ENCODE assay signal across 24 mouse cellular contexts in the genomic region with DNA sequence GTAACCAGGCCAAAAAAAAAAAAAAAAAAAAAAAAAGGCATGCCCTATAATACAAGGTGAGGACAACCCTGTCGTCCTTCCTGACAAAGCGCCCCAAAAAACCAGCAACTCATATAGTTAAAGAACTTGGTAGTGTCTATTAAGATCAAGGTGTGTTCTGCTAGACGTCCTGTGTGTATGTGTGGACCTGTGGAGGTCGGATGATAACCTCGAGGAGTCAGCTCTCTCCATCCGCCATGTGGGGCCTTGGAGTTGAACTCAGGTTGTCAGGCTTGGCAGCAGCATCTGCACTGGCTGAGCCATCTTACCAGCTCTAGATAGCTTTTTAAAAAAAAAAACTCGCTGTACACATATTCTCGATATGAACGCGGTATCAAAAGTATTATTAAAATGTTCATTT. TPM values are rescaled to one million over a fixed set of nuclear protein-coding genes. Genes with fewer than 3 reads are reported as not detected.
DNase-seq lines count a peak whose midpoint lies in the region; ATAC-seq and TF ChIP-seq lines count a peak whose summit lies in the region.
"Had no signal": no experiment of that assay in that cellular context is flagged by ENCODE, and none has a peak within 500 bp of the region (broad histone marks: within the 10 kb centered on the region; RNA-seq: fewer than 3 reads in every experiment).

No protein-coding gene starts in this region.

- no peak overlapping the region for H3K9ac ChIP-seq in forebrain, embryonic 14.5 days (ENCODE audit: low read length)
- no peak overlapping the region for H3K9ac ChIP-seq in forebrain, postnatal 0 days
- H3K9ac ChIP-seq in hindbrain, embryonic 15.5 days = no peak overlapping the region
- no peak overlapping the region for H3K9ac ChIP-seq in hindbrain, postnatal 0 days (replicated peaks; ENCODE audit: low read length)
- no peak overlapping the region for H3K9ac ChIP-seq in midbrain, embryonic 14.5 days (replicated peaks; ENCODE audit: low read length)
- no peak overlapping the region for H3K9ac ChIP-seq in midbrain, embryonic 16.5 days (ENCODE audit: low read depth, low read length)
- H3K9ac ChIP-seq: heart, embryonic 15.5 days; liver, embryonic 13.5 days; midbrain, embryonic 15.5 days had no signal

- no peaks in the 10 kb centered on the region for H3K9me3 ChIP-seq in forebrain, embryonic 14.5 days (replicated peaks; ENCODE audit: control insufficient read depth, low read length)
- no peaks in the 10 kb centered on the region for H3K9me3 ChIP-seq in forebrain, postnatal 0 days (ENCODE audit: low read length)
- no peaks in the 10 kb centered on the region for H3K9me3 ChIP-seq in hindbrain, embryonic 15.5 days
- no peaks in the 10 kb centered on the region for H3K9me3 ChIP-seq in hindbrain, postnatal 0 days (ENCODE audit: low read length)
- no peaks in the 10 kb centered on the region for H3K9me3 ChIP-seq in midbrain, embryonic 14.5 days (ENCODE audit: control insufficient read depth, low read length)
- H3K9me3 ChIP-seq in midbrain, embryonic 16.5 days (replicated peaks; ENCODE audit: control insufficient read depth, low read length, poor library complexity, severe bottlenecking) = no peaks in the 10 kb centered on the region
- H3K9me3 ChIP-seq: heart, embryonic 15.5 days; limb, embryonic 12.5 days; liver, embryonic 13.5 days; midbrain, embryonic 15.5 days had no signal

- no peak overlapping the region for H3K4me3 ChIP-seq in forebrain, embryonic 14.5 days (ENCODE audit: low read depth, low read length)
- H3K4me3 ChIP-seq in forebrain, postnatal 0 days (ENCODE audit: low read depth, low read length) = no peak overlapping the region
- no peak overlapping the region for H3K4me3 ChIP-seq in hindbrain, embryonic 15.5 days
- no peak overlapping the region for H3K4me3 ChIP-seq in hindbrain, postnatal 0 days (ENCODE audit: low read length)
- H3K4me3 ChIP-seq in midbrain, embryonic 14.5 days (replicated peaks; ENCODE audit: low read depth, low read length) = no peak overlapping the region
- no peak overlapping the region for H3K4me3 ChIP-seq in midbrain, embryonic 16.5 days (ENCODE audit: low read depth, low read length)

- no peaks in the 10 kb centered on the region for H3K27me3 ChIP-seq in forebrain, embryonic 14.5 days (replicated peaks; ENCODE audit: control insufficient read depth, insufficient read depth, low read length)
- no peaks in the 10 kb centered on the region for H3K27me3 ChIP-seq in forebrain, postnatal 0 days (ENCODE audit: insufficient read depth, low read length)
- no peaks in the 10 kb centered on the region for H3K27me3 ChIP-seq in hindbrain, embryonic 15.5 days
- H3K27me3 ChIP-seq in hindbrain, postnatal 0 days (ENCODE audit: insufficient read depth, low read length) = no peaks in the 10 kb centered on the region
- no peaks in the 10 kb centered on the region for H3K27me3 ChIP-seq in midbrain, embryonic 14.5 days (ENCODE audit: control insufficient read depth, insufficient read depth, low read length)
- H3K27me3 ChIP-seq in midbrain, embryonic 16.5 days (ENCODE audit: control insufficient read depth, insufficient read depth, low read depth, low read length) = no peaks in the 10 kb centered on the region
- H3K27me3 ChIP-seq: limb, embryonic 12.5 days; liver, embryonic 13.5 days; midbrain, embryonic 15.5 days had no signal

- WGBS in forebrain, embryonic 14.5 days = 89% methylated on average over 10 of the region's 10 CpGs
- 88% methylated on average over 10 of the region's 10 CpGs for WGBS in forebrain, postnatal 0 days
- WGBS in hindbrain, embryonic 15.5 days = 94% methylated on average over 10 of the region's 10 CpGs
- WGBS in hindbrain, postnatal 0 days = 94% methylated on average over 10 of the region's 10 CpGs
- WGBS in midbrain, embryonic 14.5 days = 92% methylated on average over 10 of the region's 10 CpGs
- WGBS in midbrain, embryonic 16.5 days = 91% methylated on average over 10 of the region's 10 CpGs

- H3K4me1 ChIP-seq in forebrain, embryonic 14.5 days (ENCODE audit: control insufficient read depth, insufficient read depth, low read length) = peaks cover 8% of the 10 kb centered on the region
- no peaks in the 10 kb centered on the region; the same call in 1 of the 2 replicates for H3K4me1 ChIP-seq in forebrain, postnatal 0 days (ENCODE audit: insufficient read depth)
- H3K4me1 ChIP-seq in hindbrain, embryonic 15.5 days (replicated peaks) = peaks cover 26% of the 10 kb centered on the region
- peaks cover 8% of the 10 kb centered on the region; the same call in 1 of the 2 replicates for H3K4me1 ChIP-seq in hindbrain, postnatal 0 days (ENCODE audit: insufficient read depth, low read length)
- peaks cover 17% of the 10 kb centered on the region for H3K4me1 ChIP-seq in midbrain, embryonic 14.5 days (ENCODE audit: control insufficient read depth, insufficient read depth, low read length)
- peaks cover 16% of the 10 kb centered on the region for H3K4me1 ChIP-seq in midbrain, embryonic 16.5 days (ENCODE audit: control insufficient read depth, insufficient read depth, low read length)

- no peaks in the 10 kb centered on the region for H3K36me3 ChIP-seq in forebrain, embryonic 14.5 days (ENCODE audit: control insufficient read depth, insufficient read depth, low read length)
- no peaks in the 10 kb centered on the region for H3K36me3 ChIP-seq in forebrain, postnatal 0 days (ENCODE audit: insufficient read depth)
- no peaks in the 10 kb centered on the region for H3K36me3 ChIP-seq in hindbrain, embryonic 15.5 days
- H3K36me3 ChIP-seq in hindbrain, postnatal 0 days (ENCODE audit: insufficient read depth, low read length) = no peaks in the 10 kb centered on the region
- H3K36me3 ChIP-seq in midbrain, embryonic 14.5 days (ENCODE audit: control insufficient read depth, insufficient read depth, low read length) = no peaks in the 10 kb centered on the region
- H3K36me3 ChIP-seq in midbrain, embryonic 16.5 days (ENCODE audit: control insufficient read depth, insufficient read depth, low read length) = no peaks in the 10 kb centered on the region
- H3K36me3 ChIP-seq: heart, embryonic 15.5 days; liver, embryonic 13.5 days; midbrain, embryonic 15.5 days had no signal

- no peak overlapping the region for H3K27ac ChIP-seq in forebrain, embryonic 14.5 days (ENCODE audit: low read depth, low read length)
- H3K27ac ChIP-seq in forebrain, postnatal 0 days (ENCODE audit: low read depth, low read length) = no peak overlapping the region
- no peak overlapping the region for H3K27ac ChIP-seq in hindbrain, embryonic 15.5 days (replicated peaks)
- H3K27ac ChIP-seq in hindbrain, postnatal 0 days = no peak overlapping the region
- H3K27ac ChIP-seq in midbrain, embryonic 14.5 days (replicated peaks; ENCODE audit: low read depth, low read length) = no peak overlapping the region
- no peak overlapping the region for H3K27ac ChIP-seq in midbrain, embryonic 16.5 days (ENCODE audit: low read length)
- H3K27ac ChIP-seq: heart, embryonic 15.5 days; limb, embryonic 12.5 days; liver, embryonic 13.5 days; midbrain, embryonic 15.5 days had no signal

- intact Hi-C loops in heart, postnatal 36 days (cut with DNase I) = no loop called here

- DNase-seq in forebrain, embryonic 14.5 days (ENCODE audit: low spot score) = no peak
- no peak for DNase-seq in forebrain, postnatal 0 days
- DNase-seq in hindbrain, postnatal 0 days (ENCODE audit: low spot score) = no peak
- DNase-seq in midbrain, embryonic 14.5 days = no peak
- DNase-seq in adrenal gland, postnatal 14 days = no peak
- DNase-seq in heart, postnatal 36 days = no peak
- DNase-seq: cerebellum, adult 2 months; cerebellum, postnatal 14 days; gastrocnemius, postnatal 10 days; kidney, adult 9 months; kidney, postnatal 10 days; layer of hippocampus, adult 9-11 months; lung, adult 2 months; lung, postnatal 10 days; right cerebral cortex, postnatal 25 days; thymus, adult 18-20 months; thymus, postnatal 25 days had no signal

- no peak for ATAC-seq in forebrain, embryonic 14.5 days
- ATAC-seq in forebrain, postnatal 0 days = no peak
- ATAC-seq in hindbrain, embryonic 15.5 days (ENCODE audit: low FRiP score, low read depth) = no peak
- no peak for ATAC-seq in hindbrain, postnatal 0 days
- ATAC-seq in midbrain, embryonic 14.5 days (ENCODE audit: low FRiP score, low TSS enrichment) = no peak
- no peak for ATAC-seq in midbrain, embryonic 16.5 days
- ATAC-seq: inflammation-experienced regulatory T-cells, adult 6 months; midbrain, embryonic 15.5 days had no signal

- no peak for TF ChIP-seq CTCF in forebrain, postnatal 0 days (IDR thresholded peaks at IDR 0.05; ENCODE audit: low read depth)
- no peak for TF ChIP-seq CTCF in hindbrain, postnatal 0 days (IDR thresholded peaks at IDR 0.05; ENCODE audit: low read depth)

- peak overlapping the region; percentile 97; the same call in 1 of the 2 replicates for H3K4me2 ChIP-seq in forebrain, embryonic 14.5 days (ENCODE audit: low read length)
- no peak overlapping the region for H3K4me2 ChIP-seq in forebrain, postnatal 0 days (ENCODE audit: low read depth)
- H3K4me2 ChIP-seq in hindbrain, embryonic 15.5 days = peak overlapping the region; percentile 87
- H3K4me2 ChIP-seq in hindbrain, postnatal 0 days (ENCODE audit: low read depth, low read length) = no peak overlapping the region
- H3K4me2 ChIP-seq in midbrain, embryonic 14.5 days (ENCODE audit: low read length) = peak overlapping the region; percentile 95; the same call in 1 of the 2 replicates
- no peak overlapping the region for H3K4me2 ChIP-seq in midbrain, embryonic 16.5 days (ENCODE audit: low read length)

RNA-seq across cellular contexts. Expression of a gene that starts 2.4 kb away (rescaled TPM):
- 4.2 and 4.4 TPM in 2 replicates for polyA plus RNA-seq in forebrain, embryonic 14.5 days (2014; fragmentation: Nextera tagmentation; extraction: Ambion mirVana)
- 3.9 and 6.0 TPM in 2 replicates for total RNA-seq in forebrain, postnatal 0 days (2014; rRNA removed)
- polyA plus RNA-seq in forebrain, postnatal 0 days (2015; fragmentation: Nextera tagmentation; extraction: Ambion mirVana) = 0.96 and 2.1 TPM in 2 replicates
- 4.2 and 4.3 TPM in 2 replicates for polyA plus RNA-seq in hindbrain, embryonic 15.5 days (2015; fragmentation: Nextera tagmentation; extraction: Ambion mirVana)
- total RNA-seq in hindbrain, postnatal 0 days (2014; rRNA removed) = 2.9 and 5.0 TPM in 2 replicates
- 3.1 and 3.2 TPM in 2 replicates for polyA plus RNA-seq in hindbrain, postnatal 0 days (2015; fragmentation: Nextera tagmentation; extraction: Ambion mirVana)
- polyA plus RNA-seq in midbrain, embryonic 14.5 days (2014; fragmentation: Nextera tagmentation; extraction: Ambion mirVana) = 2.6 and 4.8 TPM in 2 replicates
- polyA plus RNA-seq in midbrain, embryonic 16.5 days (2015; fragmentation: Nextera tagmentation; extraction: Ambion mirVana) = 3.0 and 3.5 TPM in 2 replicates
- total RNA-seq in adrenal gland, postnatal 14 days (2021) = 107 and 111 TPM in 2 replicates
- 1 to 10 TPM; 2.2 to 4.3 TPM for total RNA-seq in heart, postnatal 36 days (2021)

Comparison
In these comparisons a context has a peak if more than half of its experiments do, and no peak if none do; other contexts are left out.
1. H3K4me2 ChIP-seq: peak in forebrain, embryonic 14.5 days (single experiment), hindbrain, embryonic 15.5 days (single experiment) and midbrain, embryonic 14.5 days (single experiment); none in forebrain, postnatal 0 days (single experiment), hindbrain, postnatal 0 days (single experiment) and midbrain, embryonic 16.5 days (single experiment).